Mouse (Mus musculus): ENCODE data around the gene Mapk1. TPM values are rescaled to one million over a fixed set of nuclear protein-coding genes. Genes with fewer than 3 reads are reported as not detected.

Mapk1 gene
- total RNA-seq, 2 experiments from 2014 or later: 188 to 197 TPM

- DNase-seq (ENCODE audit: low spot score in 2 of 2): no peak
Measured at GRCm38 (mm10) chr16:17015111-17015852, 32.1 kb downstream of the Mapk1 start.

- DNase-seq (ENCODE audit: low spot score in 2 of 2): no peak
Measured at GRCm38 (mm10) chr16:17015853-17016230, 32.7 kb downstream of the Mapk1 start.

GRCm38 (mm10) chr16:17018071-17018470 lies 34.9 kb downstream of the Mapk1 start:
- no peak for DNase-seq (ENCODE audit: low spot score in 2 of 2)

DNA sequence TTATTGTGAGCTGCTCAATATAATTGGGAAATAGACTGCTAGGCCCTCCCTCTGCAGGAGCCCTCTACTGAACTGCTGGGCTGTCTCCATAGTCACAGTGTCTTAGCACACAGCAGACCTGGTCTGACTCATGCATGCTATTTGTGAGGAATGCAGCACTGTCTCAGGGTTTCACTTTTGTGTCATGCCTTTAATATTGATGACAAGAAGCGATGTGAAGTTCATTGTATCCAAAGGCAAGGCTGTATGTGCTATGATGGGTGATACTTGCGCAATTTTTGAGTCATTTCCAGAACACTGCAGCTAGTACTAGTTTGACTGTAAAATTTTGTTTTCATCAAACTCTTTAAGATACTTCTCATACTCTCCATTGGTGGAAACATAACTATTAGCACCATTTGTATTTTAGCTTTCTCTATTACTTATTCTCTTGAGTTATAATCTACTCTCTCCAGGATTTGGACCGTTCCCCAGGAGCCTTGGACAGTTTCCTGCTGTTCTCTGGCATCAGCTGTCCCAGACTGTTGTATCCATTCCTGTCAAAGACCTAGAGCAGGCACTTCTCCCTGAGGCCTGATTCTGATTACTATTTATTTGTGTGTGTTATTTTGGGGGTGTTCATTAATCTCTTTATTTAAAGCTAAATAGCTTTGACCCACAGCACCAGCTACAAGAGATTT lies 41.4 kb downstream of the Mapk1 start:
- no peak for DNase-seq (ENCODE audit: low spot score in 2 of 2)

DNA sequence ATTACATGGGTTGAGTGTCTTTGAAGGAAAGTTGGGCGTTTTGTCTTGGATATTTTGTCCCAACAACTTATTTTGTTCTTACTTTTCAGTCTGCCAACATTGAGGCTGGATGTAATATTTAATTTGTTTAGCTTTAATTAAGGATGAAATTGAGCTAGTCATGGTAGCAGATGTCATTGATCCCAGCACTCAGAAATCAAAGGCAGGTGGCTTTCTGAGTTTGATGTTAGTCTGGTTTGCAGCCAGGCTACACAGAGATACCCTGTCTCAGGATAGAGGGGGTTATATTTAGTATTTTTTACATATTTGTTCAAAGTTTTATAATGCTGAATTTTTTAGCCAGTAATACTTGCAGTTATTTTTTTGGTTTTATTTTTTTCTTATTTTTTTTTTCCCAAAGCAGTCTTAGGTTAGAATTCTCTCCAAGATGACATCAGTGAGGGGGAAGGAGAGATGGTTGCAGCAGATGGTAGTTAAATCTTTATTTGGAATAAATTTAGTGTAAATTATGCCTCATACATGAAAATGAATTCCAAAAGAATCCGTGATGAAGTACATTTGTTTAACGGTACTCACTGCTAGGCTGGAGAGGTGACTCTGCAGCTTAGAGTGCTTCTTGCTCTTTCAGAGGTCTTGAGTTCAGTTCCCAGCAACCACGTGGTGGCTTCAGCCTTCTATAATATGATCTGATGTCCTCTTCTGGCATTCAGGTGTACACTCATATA lies 47.0 kb downstream of the Mapk1 start:
- DNase-seq (ENCODE audit: low spot score in 2 of 2): no peak

DNA sequence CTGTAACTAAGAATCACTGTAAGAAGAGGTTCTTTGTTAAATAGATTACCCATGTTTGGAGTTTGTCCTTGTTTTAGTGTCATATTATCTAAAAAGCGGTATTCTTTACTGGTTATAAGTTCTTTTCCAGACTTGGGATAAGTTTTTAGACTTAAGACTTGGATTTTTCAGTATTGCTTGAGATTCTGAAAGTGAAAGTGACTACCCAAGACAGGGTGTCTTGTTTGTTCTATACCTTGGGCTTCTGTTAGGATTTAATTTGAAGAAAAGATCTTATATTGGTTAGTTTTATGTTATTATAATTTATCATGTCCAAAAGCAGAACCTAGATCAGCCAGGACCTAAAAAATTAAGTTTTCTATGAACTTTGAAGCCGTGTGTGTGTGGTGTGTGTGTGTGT lies 50.6 kb downstream of the Mapk1 start:
- DNase-seq (ENCODE audit: low spot score in 2 of 2): no peak

DNA sequence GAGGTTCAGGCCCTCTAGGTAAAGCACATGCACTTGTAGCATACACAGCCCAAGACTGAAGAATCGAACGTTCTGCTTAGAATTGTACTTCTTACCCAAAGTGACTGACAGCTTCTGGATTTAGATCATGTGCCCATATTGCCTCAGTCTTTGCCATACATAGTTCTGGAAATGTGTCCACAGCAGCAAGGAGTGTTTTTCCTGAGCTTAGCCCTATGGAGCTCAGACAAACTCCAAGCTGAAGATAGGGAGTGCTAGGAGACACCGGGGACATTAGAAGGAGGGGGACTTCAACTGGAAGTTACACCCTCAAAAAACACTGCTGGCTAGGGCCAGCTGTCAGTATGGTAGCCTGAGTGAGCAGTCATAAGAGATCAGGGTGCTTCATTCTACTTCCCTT lies 57.5 kb downstream of the Mapk1 start:
- no peak for DNase-seq (ENCODE audit: low spot score in 2 of 2)

- no peak for DNase-seq (ENCODE audit: low spot score in 2 of 2)
Measured at GRCm38 (mm10) chr16:17041417-17041816, 58.2 kb downstream of the Mapk1 start.

GRCm38 (mm10) chr16:17044320-17044719 lies 61.1 kb downstream of the Mapk1 start:
- DNase-seq (ENCODE audit: low spot score in 2 of 2): no peak

DNA sequence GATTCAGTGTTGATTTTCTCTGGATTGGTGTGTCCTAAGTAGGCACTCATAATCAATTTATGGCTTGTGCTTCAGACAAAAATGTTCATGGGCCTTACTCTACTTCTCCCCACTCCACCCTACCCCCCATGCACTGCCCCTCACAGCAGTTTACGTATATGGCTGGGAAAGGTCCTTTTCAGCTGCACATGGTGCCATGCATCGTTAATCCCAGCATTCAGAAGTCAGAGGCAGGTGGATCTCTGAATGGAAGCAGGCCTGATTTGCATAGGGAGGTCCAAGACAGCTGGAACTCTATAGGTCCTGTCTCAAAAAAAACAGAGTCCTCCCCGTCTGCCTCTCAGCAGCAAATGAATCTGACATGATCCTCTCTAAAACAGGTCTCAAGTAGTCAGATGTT lies 62.1 kb downstream of the Mapk1 start:
- no peak for DNase-seq (ENCODE audit: low spot score in 2 of 2)

DNA sequence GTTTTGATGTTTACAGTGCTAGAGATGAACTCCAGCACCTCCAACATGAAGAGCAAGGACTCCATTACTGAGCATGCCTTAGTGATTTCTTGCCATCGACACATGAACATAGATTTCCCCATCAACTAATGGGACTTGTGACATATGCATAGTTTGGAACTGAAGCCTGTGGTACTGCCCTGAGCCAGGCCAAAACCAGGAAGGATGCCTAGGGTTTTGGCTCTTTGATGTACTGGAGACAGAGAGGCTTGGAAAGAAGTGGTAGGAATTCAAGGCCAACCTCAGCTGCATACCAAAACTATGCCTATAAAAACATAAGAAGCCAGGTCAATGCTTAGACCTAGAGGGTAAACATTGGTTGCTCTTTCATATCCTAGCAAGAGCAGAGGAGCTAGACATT lies 66.7 kb downstream of the Mapk1 start:
- no peak for DNase-seq (ENCODE audit: low spot score in 2 of 2)

- DNase-seq (ENCODE audit: low spot score in 2 of 2): no peak
Measured at GRCm38 (mm10) chr16:17052087-17052486, 68.9 kb downstream of the Mapk1 start.

DNA sequence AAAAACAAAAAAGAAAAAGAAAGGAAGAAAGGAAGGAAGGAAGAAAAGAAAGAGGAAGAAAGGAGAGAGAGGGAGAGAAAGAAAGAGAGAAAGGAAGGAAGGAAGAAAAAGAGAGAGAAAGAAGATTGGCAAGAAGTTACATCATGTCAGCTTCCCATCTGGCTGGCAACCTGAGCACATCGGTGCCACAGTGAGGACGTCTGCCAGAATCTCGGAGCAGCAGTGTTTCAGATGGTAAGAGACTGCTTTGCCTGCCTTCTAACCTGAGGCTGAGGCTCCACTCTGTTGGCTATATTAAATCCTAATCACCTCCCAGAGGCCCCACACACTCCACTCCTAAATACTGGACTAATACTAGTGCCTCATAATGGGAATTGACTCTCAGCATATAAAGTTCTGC lies 70.7 kb downstream of the Mapk1 start:
- DNase-seq (ENCODE audit: low spot score in 2 of 2): no peak

DNA sequence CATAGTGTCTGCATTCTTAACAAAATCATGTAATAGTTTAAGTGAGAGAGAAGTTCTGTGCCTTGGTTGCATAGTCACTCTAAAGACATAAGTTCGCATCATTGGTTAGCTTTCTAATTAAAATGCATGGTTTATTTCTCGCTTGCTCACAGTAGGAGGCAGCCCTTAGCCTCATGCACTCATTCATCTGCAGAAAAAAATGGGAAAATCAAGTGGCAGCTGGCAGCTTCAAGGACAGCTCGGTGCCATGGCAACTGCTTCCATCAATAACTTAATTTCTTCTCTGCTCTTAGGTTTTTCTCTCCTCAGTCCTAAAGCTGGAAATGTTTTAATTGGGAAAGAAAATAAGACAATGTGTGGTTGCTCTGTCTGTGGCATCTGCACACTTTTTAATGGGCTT lies 72.4 kb downstream of the Mapk1 start:
- DNase-seq (ENCODE audit: low spot score in 2 of 2): no peak

GRCm38 (mm10) chr16:17062338-17062737 lies 79.2 kb downstream of the Mapk1 start:
- DNase-seq (ENCODE audit: low spot score in 2 of 2): no peak

GRCm38 (mm10) chr16:17067552-17067951 lies 84.4 kb downstream of the Mapk1 start:
- no peak for DNase-seq (ENCODE audit: low spot score in 2 of 2)

DNA sequence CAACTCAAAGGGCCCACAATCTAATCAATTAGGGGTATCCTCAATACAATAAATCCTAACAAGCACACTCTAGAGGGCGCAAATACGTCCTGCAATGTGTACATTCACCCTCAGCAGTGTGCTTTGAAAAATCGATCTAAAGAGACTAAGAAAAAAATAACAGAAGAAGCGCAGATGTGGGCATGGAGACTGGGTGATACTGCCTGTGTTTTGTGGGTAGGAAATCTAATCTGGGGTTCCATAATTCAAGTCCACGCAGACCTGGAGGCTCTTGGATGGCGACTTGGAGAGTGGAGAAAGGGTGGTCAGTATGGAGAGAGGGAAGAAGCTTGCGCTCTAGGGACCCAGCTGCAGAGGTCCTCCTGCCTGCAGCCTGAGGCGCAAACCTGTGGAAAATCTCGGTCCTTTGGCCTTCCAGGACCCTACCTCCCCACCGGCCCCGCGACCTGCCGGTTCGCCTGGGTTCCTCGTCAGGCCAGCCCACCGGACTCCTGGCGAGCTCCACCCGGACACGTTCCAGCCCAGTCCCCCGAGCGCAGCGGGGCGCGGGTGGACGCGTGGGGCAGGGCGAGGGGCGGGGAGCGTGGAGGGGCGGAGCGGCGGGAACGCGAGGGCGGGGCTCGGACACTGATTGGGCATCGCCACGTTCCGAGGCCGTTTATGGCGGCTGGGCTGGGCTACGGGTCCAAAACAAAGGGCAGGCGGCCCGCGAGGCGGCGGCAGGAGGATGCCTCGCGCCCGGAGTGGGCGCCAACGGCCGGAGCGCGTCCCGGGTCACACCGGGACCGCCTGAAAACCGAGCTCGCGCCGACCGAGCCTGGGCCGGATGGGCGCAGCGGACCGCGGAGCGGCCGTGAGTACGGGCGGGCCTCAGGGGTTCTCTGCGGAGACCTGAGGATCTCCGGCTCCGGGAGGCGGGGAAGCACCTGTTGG lies 86.6 kb downstream of the Mapk1 start, which contains the start of gene Ypel1:
TSS of gene Ypel1 (plus strand) at position 186 of the 933 bp plus-strand sequence.
- DNase-seq (ENCODE audit: low spot score in 2 of 2): peak; percentile 79 to 81

- no peak for DNase-seq (ENCODE audit: low spot score in 2 of 2)
Measured at GRCm38 (mm10) chr16:17070716-17071115, 87.5 kb downstream of the Mapk1 start.

- DNase-seq (ENCODE audit: low spot score in 2 of 2): no peak
Measured at GRCm38 (mm10) chr16:17073000-17073399, 89.8 kb downstream of the Mapk1 start.

DNA sequence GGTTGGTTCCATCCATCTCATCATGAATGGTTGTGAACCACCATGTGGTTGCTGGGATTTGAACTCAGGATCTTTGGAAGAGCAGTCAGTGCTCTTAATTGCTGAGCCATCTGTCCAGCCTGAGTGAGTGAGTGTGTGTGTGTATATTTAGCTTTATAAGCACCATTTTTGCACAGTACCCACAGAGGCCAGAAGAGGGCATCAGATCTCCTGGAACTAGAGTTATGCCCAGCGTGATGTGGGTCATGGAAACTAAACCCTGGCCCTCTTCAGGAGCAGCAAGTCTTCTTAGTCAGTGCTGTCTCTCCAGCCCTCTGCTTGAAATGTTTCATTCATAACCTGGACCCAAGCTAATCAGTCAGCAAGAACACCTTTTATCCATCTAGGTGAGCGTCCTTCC lies 93.1 kb downstream of the Mapk1 start:
- no peak for DNase-seq (ENCODE audit: low spot score in 2 of 2)

- DNase-seq (ENCODE audit: low spot score in 2 of 2): no peak
Measured at GRCm38 (mm10) chr16:17076869-17077268, 93.7 kb downstream of the Mapk1 start.

All from adrenal gland, postnatal 4 days (tissue).